Mouse (Mus musculus) forebrain, embryonic 10.5 days (tissue): ENCODE results near the gene Rnf7. TPM values are rescaled to one million over a fixed set of nuclear protein-coding genes. Genes with fewer than 3 reads are reported as not detected.
"Not testable (repeated sequence)": the region's sequence is repeated elsewhere in the genome, so short reads cannot be mapped to it uniquely, and the experiment has no call there.

Experiments
- DNase-seq: peaks from one replicate; pipeline ENCODE4 v3.0.0-alpha.2; 2017; ENCODE audit warnings: low spot score; ENCODE audit errors: extremely low spot score
- H3K27ac ChIP-seq: fragments of 300-500 bp; sonication (generic); 2 replicates; pipeline ENCODE4 v1.5.1; 2016; ENCODE audit warnings: mild to moderate bottlenecking
- H3K27me3 ChIP-seq: fragments of 300-500 bp; sonication (generic); 2 replicates; pipeline ENCODE4 v1.6.1; 2016; ENCODE audit warnings: mild to moderate bottlenecking; ENCODE audit not compliant: poor library complexity, severe bottlenecking
- H3K36me3 ChIP-seq: fragments of 300-500 bp; sonication (generic); replicated peaks from 2 replicates; pipeline ENCODE4 v1.6.1; 2016; ENCODE audit warnings: mild to moderate bottlenecking, moderate library complexity
- H3K4me1 ChIP-seq: fragments of 300-500 bp; sonication (generic); 2 replicates; pipeline ENCODE4 v1.6.1; 2016
- H3K4me3 ChIP-seq: fragments of 300-500 bp; sonication (generic); 2 replicates; pipeline ENCODE4 v1.5.1; 2016; ENCODE audit warnings: mild to moderate bottlenecking, moderate library complexity
- H3K9me3 ChIP-seq: fragments of 300-500 bp; sonication (generic); 2 replicates; pipeline ENCODE4 v1.6.1; 2016; ENCODE audit warnings: mild to moderate bottlenecking, moderate library complexity
- WGBS: fragments of 180-500 bp; shearing (Covaris S2); methylation state at CpG from one replicate; pipeline ENCODE4 v1.1.7; 2016; 5-methylcytosine and 5-hydroxymethylcytosine counted together
- polyA plus RNA-seq: library from polyadenylated mRNA; unstranded; fragments of >200 nt; fragmentation: Nextera tagmentation; extraction: Ambion mirVana; gene quantifications from 2 replicates; pipeline ENCODE4 v1.2.1, GENCODE M21; 2016

The Rnf7 gene
- polyA plus RNA-seq: 269 and 273 TPM in 2 replicates

DNA sequence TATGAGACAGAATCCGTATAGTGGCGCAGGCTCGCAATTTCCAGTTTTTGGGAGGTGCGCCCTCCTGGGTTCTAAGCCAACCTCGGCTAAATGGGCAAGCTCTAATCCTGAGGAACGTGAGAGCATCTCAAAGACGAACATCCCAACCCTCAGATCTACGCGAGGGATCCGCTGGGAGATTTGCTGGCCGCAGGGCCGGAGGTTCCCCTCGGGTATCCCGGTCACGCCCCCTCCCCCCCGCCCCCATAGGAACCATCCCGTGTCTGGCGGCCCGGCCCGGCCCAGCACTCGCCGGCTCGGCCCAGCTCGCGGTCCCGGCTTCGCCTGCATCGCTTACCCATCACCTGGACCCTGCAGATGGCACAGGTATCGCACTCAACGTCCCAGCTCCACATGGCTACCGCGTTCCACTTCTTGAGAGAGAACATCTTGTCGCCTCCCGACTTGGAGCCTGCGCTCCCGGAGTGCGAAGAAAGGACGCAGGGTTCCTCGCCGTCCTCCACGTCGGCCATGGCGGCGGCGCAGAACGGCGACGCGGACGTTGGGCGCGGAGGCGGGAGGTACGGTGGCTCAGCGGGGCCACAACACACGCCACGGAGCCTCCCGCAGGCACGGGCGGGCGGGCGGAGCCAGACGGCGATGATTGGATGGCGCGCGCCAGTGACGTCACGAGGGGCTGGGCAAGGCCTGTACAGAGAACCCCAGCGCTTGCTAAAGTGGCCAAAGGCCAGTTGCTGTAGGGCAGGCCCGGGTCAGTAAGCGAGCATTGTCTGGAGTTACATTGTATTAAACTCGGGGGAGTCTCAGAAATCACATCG is at the start of gene Rnf7:
TSS of gene Rnf7 (minus strand) at position 605 of the 818 bp plus-strand sequence.
- peak within 1 kb of the TSS; percentile 94 for H3K4me3 ChIP-seq
- H3K27ac ChIP-seq: peak within 1 kb of the TSS; percentile 94
- H3K27me3 ChIP-seq: peaks cover 5% of the 10 kb centered on the region; the same call in 1 of the 2 replicates
- H3K4me1 ChIP-seq: peaks cover 24% of the 10 kb centered on the region
- peak; percentile 98 for DNase-seq
- peaks cover 33% of the 10 kb centered on the region for H3K36me3 ChIP-seq
- under 1% methylated on average over 74 of the region's 74 CpGs for WGBS
- H3K9me3 ChIP-seq: no peaks in the 10 kb centered on the region

DNA sequence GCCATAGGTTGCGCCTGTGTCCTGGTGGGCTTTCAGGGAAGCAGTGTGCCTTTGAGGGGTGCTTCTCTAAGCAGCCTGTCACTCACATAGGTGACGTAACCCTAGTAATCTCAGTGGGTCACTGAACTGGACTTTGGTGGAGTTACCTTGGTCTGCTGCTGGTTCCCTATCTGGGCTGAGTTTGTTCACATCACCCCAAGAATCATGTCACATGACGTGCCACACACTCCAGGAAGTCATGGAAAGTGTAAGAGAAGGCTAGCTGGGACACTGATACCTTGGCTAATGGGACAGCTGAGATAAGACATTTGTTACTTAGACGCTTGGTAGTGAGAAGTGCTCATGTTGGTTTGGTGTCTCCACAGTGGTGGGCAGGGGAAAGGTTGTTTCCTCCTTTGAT is 47.5 kb upstream of the Rnf7 start:
- 87% methylated on average over 4 of the region's 4 CpGs for WGBS
- no peak overlapping the region for H3K4me3 ChIP-seq
- H3K9me3 ChIP-seq: no peaks in the 10 kb centered on the region
- H3K36me3 ChIP-seq: no peaks in the 10 kb centered on the region
- peaks cover 8% of the 10 kb centered on the region for H3K4me1 ChIP-seq
- DNase-seq: no peak
- H3K27me3 ChIP-seq: 0 out of 2 replicates have a peak, but pooled peaks cover 4% of the 10 kb centered on the region
- H3K27ac ChIP-seq: no peak overlapping the region

DNA sequence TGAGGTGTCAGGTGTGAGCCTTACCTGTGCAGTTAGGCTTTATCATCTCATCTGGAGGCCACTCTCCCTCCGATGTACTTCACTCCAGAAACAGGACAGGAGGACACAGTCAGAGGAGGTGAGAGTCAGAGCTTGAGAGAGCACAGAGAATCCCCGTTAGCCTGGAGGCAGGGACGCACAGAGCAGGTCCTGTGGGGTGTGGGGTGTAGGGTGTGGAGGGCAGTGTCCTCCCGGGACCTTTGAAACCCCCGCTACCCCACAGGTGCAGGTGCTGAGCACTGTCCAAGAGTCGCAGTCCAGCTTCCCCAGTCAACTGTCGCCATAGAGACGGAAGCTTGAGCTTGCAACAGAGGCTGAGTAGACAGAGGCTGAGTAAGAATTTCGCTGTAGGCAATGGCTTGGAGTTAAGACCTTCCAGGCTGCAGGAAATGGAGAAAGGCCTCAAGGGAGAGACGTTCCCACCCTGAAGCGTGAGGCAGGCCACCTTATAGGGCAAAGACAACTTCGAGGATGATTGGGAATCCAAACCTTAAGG is 46.6 kb upstream of the Rnf7 start, which contains the start of gene Gm28729:
TSS of gene Gm28729 (minus strand) at position 293 of the 535 bp plus-strand sequence.
- H3K27ac ChIP-seq: no peak within 1 kb of the TSS
- no peaks in the 10 kb centered on the region for H3K36me3 ChIP-seq
- DNase-seq: no peak
- H3K27me3 ChIP-seq: 0 out of 2 replicates have a peak, but pooled peaks cover 4% of the 10 kb centered on the region
- no peak within 1 kb of the TSS for H3K4me3 ChIP-seq
- WGBS: 57% methylated on average over 12 of the region's 12 CpGs
- no peaks in the 10 kb centered on the region for H3K9me3 ChIP-seq
- H3K4me1 ChIP-seq: peaks cover 8% of the 10 kb centered on the region

DNA sequence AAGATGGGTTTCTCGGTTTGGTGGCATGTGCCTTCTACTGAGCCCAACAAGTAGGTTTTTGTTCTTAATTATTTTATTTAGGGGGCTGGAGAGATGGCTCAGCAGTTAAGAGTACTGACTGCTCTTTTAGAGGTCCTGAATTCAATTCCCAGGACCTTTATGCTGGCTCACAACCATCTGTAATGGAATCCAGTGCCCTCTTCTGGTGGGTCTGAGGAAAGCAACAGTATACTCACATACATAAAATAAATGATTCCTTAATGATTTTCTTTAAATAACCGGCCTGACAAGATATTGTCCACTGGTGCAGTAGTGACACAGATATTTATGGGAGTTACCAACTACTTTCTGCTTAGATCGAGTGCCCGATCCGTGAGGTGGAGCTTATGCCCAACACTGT is 44.7 kb upstream of the Rnf7 start:
- no peak for DNase-seq
- 86% methylated on average over 5 of the region's 5 CpGs for WGBS
- 0 out of 2 replicates have a peak, but pooled peaks cover 4% of the 10 kb centered on the region for H3K27me3 ChIP-seq
- H3K4me3 ChIP-seq: no peak overlapping the region
- no peak overlapping the region for H3K27ac ChIP-seq
- H3K9me3 ChIP-seq: no peaks in the 10 kb centered on the region
- no peaks in the 10 kb centered on the region for H3K36me3 ChIP-seq
- H3K4me1 ChIP-seq: peaks cover 8% of the 10 kb centered on the region

DNA sequence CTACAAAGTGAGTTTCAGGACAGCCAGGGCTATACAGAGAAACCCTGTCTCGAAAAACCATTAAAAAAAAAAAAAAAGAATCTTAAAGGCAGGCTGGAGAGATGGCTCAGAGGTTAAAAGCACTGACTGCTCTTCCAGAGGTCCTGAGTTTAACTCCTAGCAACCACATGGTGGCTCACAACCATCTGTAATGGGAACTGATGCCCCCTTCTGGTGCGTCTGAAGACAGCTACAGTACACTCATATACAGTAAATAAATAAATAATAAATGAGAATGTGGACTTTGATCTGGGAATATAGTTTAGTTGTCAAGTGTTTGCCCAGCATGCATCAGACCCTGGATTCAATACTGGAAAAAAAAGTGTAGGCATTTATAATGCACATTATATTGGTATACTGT is 43.1 kb upstream of the Rnf7 start:
- not testable (repeated sequence) for H3K36me3 ChIP-seq, H3K4me1 ChIP-seq, H3K27me3 ChIP-seq, H3K9me3 ChIP-seq, DNase-seq, H3K4me3 ChIP-seq, H3K27ac ChIP-seq
- 90% methylated on average over 2 of the region's 2 CpGs for WGBS

DNA sequence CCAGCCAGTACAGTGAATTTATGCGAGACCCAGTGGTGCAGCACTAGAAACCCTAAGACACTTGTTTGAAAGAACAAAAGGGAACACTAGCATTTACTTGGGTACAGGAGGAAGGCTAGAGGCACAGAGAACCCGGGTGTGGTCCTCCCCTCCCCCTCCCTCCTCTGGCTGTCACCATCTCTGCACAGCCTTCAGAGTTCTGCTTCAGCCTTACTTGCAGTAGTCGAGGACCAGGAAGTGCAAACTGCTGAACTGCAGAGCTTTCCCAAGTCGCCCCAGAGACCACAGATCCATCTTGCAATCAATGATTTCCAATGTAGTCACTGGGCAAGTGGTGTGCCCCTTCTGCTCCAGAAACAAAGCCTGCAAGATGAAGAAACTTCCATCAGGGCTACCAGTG is 39.0 kb upstream of the Rnf7 start:
- Histone ChIP-seq H3K4me1 (no peaks in the 10 kb centered on the region), H3K27me3 (no peaks in the 10 kb centered on the region), H3K4me3 (no peak overlapping the region), H3K36me3 (no peaks in the 10 kb centered on the region), H3K27ac (no peak overlapping the region), H3K9me3 (no peaks in the 10 kb centered on the region)
- WGBS: 43% methylated on average over 4 of the region's 4 CpGs
- DNase-seq: no peak

DNA sequence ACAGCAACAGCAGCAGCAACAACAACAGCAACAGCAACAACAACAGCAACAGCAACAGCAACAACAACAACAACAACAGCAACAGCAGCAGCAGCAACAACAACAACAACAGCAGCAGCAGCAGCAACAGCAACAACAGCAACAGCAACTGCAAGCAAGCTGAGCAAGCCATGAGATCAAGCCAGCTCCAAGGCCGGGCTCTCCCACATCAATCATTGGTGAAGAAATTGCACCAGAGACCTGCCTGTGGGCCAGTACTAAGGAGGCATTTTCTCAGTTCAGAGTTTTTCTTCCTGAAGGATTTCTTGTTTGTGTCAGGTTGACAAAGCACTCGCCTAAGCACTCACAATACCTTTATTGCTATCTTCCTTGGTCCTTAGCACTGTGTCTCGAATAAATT is 38.3 kb upstream of the Rnf7 start:
- H3K36me3 ChIP-seq: no peaks in the 10 kb centered on the region
- WGBS: 70% methylated on average over 3 of the region's 3 CpGs
- H3K27ac ChIP-seq: no peak overlapping the region
- no peaks in the 10 kb centered on the region for H3K9me3 ChIP-seq
- H3K27me3 ChIP-seq: no peaks in the 10 kb centered on the region
- no peak for DNase-seq
- no peak overlapping the region for H3K4me3 ChIP-seq
- H3K4me1 ChIP-seq: no peaks in the 10 kb centered on the region

DNA sequence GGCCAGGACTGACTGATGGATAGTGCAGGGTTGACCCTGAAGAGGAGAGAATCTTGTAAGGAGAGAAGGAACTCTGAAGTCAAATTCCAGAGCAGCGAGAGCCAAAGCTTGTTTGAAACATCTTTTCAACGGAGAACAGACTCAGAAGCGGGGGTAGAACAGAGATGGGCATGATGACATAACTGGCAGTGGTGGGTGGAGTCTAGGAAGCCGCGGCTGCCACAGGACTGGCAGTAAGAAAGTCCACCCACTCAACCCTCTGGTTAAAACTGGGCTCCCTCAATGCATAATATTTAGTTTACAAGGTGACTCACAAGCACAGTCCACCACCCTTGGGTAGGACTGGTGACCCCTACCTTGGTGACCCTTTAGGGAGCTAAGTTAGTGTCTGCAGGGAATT is 37.3 kb upstream of the Rnf7 start:
- WGBS: 95% methylated on average over 5 of the region's 5 CpGs
- H3K4me1 ChIP-seq: no peaks in the 10 kb centered on the region
- no peak for DNase-seq
- no peak overlapping the region for H3K4me3 ChIP-seq
- no peaks in the 10 kb centered on the region for H3K36me3 ChIP-seq
- no peaks in the 10 kb centered on the region for H3K9me3 ChIP-seq
- no peak overlapping the region for H3K27ac ChIP-seq
- no peaks in the 10 kb centered on the region for H3K27me3 ChIP-seq

DNA sequence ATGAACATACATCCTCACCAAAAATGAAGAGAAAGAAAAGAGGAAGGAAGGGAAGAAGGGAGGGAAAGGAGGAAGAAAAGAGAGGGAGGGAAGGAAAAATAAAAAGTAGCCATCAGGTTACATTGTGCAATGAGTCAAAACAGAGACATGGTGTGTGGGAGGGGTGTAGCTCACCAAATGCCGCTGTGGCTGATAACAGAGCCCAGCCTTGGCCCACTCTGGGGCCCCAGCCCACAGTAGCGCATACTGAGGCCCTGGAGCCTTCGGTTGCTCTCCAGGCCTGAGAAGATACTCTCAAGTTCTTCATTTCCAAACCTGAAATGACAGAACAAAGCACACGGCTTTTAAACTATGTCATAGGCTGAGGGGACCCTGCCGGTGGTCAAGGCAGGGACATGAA is 35.8 kb upstream of the Rnf7 start:
- Histone ChIP-seq H3K4me3 (no peak overlapping the region), H3K27ac (no peak overlapping the region), H3K27me3 (no peaks in the 10 kb centered on the region), H3K9me3 (no peaks in the 10 kb centered on the region), H3K36me3 (no peaks in the 10 kb centered on the region), H3K4me1 (no peaks in the 10 kb centered on the region)
- 89% methylated on average over 5 of the region's 5 CpGs for WGBS
- no peak for DNase-seq

DNA sequence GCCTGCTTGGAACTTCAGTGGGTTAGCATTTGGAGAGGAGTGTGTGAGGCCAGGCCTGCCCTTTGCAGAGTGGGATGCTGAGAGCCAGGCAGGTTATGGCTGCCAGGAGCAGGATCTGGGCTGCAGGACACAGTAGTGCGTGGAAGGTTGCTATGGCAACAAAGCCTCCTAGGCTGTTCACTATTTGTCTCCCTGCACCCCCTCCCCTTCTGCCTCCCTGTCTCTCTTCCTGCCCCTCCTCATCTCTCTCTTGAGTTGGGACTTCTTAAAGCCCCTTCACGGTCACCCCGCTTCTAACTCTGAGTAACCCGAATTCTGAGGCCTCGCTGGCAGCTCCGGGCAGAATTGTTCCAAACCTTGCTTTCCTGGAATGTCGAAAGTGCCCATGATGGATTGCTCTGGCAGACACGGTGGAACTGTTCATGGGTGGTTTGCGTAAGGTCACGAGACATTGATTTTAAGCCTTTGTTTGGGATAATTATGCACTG is 27.6 kb upstream of the Rnf7 start:
- Histone ChIP-seq H3K27ac (peak overlapping the region; percentile 53; the same call in 1 of the 2 replicates), H3K27me3 (no peaks in the 10 kb centered on the region), H3K4me1 (peaks cover 26% of the 10 kb centered on the region), H3K36me3 (no peaks in the 10 kb centered on the region), H3K9me3 (peaks cover 7% of the 10 kb centered on the region; the same call in 1 of the 2 replicates), H3K4me3 (no peak overlapping the region; the same call in 1 of the 2 replicates)
- 51% methylated on average over 10 of the region's 10 CpGs for WGBS
- peak; percentile 37 for DNase-seq

DNA sequence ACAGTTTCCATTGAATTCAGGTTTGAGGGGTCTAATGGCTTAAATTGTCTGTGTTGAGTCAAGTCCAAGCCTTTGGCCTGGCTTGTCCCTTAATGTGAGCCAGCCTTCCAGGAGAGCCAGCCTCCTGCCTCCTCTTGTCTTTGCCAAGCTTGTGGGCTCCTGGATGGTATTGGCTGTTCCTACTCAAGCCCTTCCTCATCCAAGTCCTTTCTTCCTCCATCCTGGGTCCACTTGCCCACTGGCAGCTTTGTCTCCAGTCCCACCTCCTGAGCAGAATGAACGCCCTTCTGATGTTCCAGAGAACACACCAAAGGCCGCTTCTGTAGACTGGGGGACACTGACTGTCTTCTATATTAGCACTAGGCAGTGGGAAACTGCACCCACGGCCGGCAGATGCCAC is 26.7 kb upstream of the Rnf7 start:
- Histone ChIP-seq H3K9me3 (peaks cover 7% of the 10 kb centered on the region; the same call in 1 of the 2 replicates), H3K4me1 (peaks cover 26% of the 10 kb centered on the region), H3K27me3 (no peaks in the 10 kb centered on the region), H3K36me3 (no peaks in the 10 kb centered on the region), H3K4me3 (no peak overlapping the region), H3K27ac (0 out of 2 replicates have a peak overlapping the region, but pooled peaks have one; percentile 53)
- DNase-seq: no peak
- WGBS: 93% methylated on average over 4 of the region's 4 CpGs

DNA sequence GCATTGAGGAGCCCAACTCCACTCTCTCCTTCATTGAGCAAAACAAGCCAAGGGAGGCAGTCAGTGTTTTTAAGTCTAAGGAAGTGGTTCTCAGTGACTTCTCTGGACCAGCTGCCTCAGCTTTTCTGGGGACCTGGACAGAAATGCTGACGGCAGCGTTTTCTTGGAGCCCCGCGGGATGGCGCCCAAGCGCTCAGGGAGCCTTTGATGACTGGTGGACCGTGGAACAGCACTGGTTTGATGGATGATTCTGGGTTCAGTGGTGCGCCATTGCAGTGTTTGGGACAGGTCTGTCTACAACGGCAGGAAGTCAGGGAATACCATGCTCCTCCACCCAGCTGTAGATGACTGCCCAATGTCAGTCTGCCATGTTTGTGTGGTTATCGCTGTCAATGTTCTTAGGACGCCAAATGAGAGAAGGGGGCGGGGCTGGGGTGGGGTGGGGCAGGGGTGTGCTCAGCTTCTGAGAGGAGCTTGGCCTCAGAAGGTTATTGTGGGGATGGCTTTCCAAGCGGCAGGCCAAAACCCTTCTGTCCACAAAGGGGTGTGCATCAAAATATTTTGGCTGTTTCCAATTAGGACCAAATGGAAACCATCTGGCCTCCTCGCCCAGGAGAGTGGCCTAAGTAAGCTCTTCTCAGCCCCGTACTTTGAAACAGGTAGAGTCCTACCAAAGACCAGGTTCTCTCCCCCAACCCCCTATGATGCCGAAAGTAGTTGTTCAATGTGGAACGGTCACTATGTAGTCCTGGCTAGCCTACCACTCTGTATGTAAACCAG is 25.8 kb upstream of the Rnf7 start:
- no peak for DNase-seq

More for the DNA sequence above, 25.8 kb upstream of the Rnf7 start:
- peaks cover 9% of the 10 kb centered on the region; the same call in 1 of the 2 replicates for H3K9me3 ChIP-seq
- H3K36me3 ChIP-seq: no peaks in the 10 kb centered on the region
- no peaks in the 10 kb centered on the region for H3K27me3 ChIP-seq
- 0 out of 2 replicates have a peak overlapping the region, but pooled peaks have one; percentile 11 for H3K27ac ChIP-seq
- WGBS: 82% methylated on average over 17 of the region's 17 CpGs
- no peak overlapping the region for H3K4me3 ChIP-seq
- peaks cover 26% of the 10 kb centered on the region for H3K4me1 ChIP-seq
